Mouse (Mus musculus) embryonic facial prominence, embryonic 12.5 days (tissue): ENCODE data around the gene Hsdl1. TPM values are rescaled to one million over a fixed set of nuclear protein-coding genes. Genes with fewer than 3 reads are reported as not detected.
A peak's percentile ranks its signal among the peaks of the same experiment; 100 is the strongest.

Source experiments
- ATAC-seq: fragments of 200-750 bp; cut with Nextera tagmentation; 2 replicates; pipeline ENCODE4 v1.8.0; 2017; ENCODE audit not compliant: insufficient number of reproducible peaks, insufficient read depth, low FRiP score, low TSS enrichment
- H3K27ac ChIP-seq: fragments of 300-500 bp; sonication (generic); 2 replicates; pipeline ENCODE4 v1.5.1; 2016; ENCODE audit warnings: mild to moderate bottlenecking
- H3K27me3 ChIP-seq: fragments of 300-500 bp; sonication (generic); 2 replicates; pipeline ENCODE4 v1.6.1; 2016; ENCODE audit warnings: mild to moderate bottlenecking, moderate library complexity
- H3K36me3 ChIP-seq: fragments of 300-500 bp; sonication (generic); 2 replicates; pipeline ENCODE4 v1.6.1; 2016; ENCODE audit warnings: mild to moderate bottlenecking
- H3K4me1 ChIP-seq: fragments of 300-500 bp; sonication (generic); 2 replicates; pipeline ENCODE4 v1.6.1; 2016
- H3K4me2 ChIP-seq: fragments of 300-500 bp; sonication (generic); replicated peaks from 2 replicates; pipeline ENCODE4 v1.6.1; 2016; ENCODE audit warnings: mild to moderate bottlenecking, moderate library complexity
- H3K4me3 ChIP-seq: fragments of 300-500 bp; sonication (generic); 2 replicates; pipeline ENCODE4 v1.5.1; 2016; ENCODE audit warnings: mild to moderate bottlenecking
- H3K9ac ChIP-seq: fragments of 300-500 bp; sonication (generic); 2 replicates; pipeline ENCODE4 v1.6.1; 2016; ENCODE audit warnings: mild to moderate bottlenecking, moderate library complexity
- H3K9me3 ChIP-seq: fragments of 300-500 bp; sonication (generic); 2 replicates; pipeline ENCODE4 v1.6.1; 2016; ENCODE audit warnings: mild to moderate bottlenecking, moderate library complexity
- WGBS: fragments of 180-500 bp; shearing (Covaris S2); methylation state at CpG from one replicate; pipeline ENCODE4 v1.1.7; 2016; 5-methylcytosine and 5-hydroxymethylcytosine counted together
- polyA plus RNA-seq: library from polyadenylated mRNA; unstranded; fragments of >200 nt; fragmentation: Nextera tagmentation; extraction: Ambion mirVana; gene quantifications from 2 replicates; pipeline ENCODE4 v1.2.1, GENCODE M21; 2016

Hsdl1 gene
- 37.2 and 39.5 TPM in 2 replicates for polyA plus RNA-seq

DNA sequence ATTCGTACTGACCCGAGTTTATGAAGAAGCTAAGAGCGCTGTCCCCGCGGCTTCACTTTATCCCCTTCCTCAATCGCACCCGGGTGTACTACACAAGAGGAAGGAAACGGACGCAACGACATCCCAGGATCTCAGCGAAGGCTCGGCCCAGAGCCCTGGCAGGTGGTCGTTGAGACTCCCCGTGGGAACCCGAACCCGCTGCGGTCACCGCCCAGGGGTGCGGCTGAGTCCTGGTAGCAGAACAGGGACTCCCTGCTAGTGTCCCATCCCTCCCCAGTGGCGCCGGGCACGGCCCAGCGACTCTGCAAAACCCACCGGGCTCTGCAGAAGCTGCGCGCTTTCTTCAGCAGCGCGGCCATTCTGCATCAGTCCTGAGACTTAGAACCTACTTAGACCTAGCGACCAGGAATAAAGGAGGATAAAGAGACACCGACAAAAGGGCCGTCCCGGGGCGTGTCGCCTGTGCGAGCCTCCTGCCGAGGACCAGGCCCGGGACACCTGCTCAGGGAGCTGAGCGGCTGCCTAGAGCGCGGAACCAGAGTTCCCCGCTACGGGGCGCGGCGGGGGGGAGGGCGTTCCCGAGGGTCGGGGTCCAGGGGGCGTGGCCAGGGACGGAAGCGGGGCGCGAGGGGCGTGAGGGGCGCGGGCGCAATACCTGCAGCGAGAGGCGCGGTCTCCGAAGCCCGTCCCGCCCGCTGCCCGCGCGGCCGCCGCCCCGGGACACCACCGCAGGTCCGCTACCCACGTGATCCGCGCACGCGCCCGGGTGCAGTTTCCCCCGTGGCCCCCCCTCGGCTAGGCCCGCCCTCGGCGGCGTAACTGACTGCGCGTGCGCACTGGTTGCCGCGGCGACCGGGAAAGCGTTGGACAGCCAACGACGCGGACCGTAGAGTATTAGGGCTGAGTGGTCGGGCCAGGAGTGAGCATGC lies at the start of gene Hsdl1, which contains the start of gene Dnaaf1:
Gene Hsdl1, minus strand, starts transcription at position 747 of the 929 bp plus-strand sequence.
Gene Dnaaf1, plus strand, starts transcription at position 799 of the 929 bp plus-strand sequence.
- H3K9ac ChIP-seq = peak within 1 kb of the TSS; percentile 77
- peaks cover 33% of the 10 kb centered on the region for H3K27me3 ChIP-seq
- peak; percentile 73 for ATAC-seq
- H3K27ac ChIP-seq = peak within 1 kb of the TSS; percentile 37
- H3K4me1 ChIP-seq = peaks cover 17% of the 10 kb centered on the region
- H3K4me3 ChIP-seq = peak within 1 kb of the TSS; percentile 80
- H3K9me3 ChIP-seq = no peaks in the 10 kb centered on the region
- under 1% methylated on average over 81 of the region's 97 CpGs for WGBS
- H3K4me2 ChIP-seq = peak within 1 kb of the TSS; percentile 98
- no peaks in the 10 kb centered on the region for H3K36me3 ChIP-seq

DNA sequence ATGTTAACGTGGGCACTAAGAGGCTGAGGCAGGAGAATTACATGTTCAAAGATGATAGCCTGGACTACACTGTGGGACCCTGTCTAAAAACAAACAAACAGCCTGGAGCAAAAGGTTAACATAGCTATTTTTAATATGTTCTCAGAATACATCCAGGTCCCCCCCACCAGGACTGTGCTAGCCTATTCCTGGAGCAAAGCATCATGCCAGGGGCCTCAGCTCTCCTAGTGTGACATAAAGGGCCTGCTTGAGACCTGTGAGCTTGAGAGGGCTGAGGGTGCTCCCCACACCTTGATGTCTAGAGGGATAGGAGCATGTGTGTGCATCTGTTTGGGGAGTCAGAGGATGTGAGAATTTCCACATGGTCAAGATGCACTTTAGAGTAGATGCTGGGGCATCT lies 48.8 kb upstream of the Hsdl1 start:
- WGBS = 95% methylated on average over 1 of the region's 1 CpGs
- Histone ChIP-seq H3K4me1 (peaks cover 11% of the 10 kb centered on the region), H3K36me3 (no peaks in the 10 kb centered on the region), H3K27ac (no peak overlapping the region), H3K4me3 (no peak overlapping the region), H3K4me2 (no peak overlapping the region), H3K9ac (no peak overlapping the region), H3K9me3 (no peaks in the 10 kb centered on the region), H3K27me3 (no peaks in the 10 kb centered on the region)
- ATAC-seq = no peak

DNA sequence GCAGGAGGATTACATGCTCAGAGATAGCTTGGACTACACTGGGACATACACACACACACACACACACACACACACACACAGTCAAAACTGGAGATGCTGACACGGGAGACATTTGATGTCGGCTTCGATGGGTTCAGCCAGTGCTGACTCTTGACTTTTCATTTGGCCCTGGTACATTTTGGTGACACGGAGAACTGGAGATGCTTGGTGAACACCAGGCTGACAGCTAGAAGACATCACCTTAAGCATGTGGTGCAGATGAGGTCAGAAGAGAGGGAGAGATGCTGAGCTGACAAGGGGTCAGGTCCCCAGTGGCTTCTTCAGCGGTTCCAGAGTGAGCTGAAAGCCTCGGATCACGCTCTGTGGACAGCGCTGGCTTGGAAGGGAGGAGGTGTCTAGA lies 48.1 kb upstream of the Hsdl1 start:
- Histone ChIP-seq H3K4me2 (no peak overlapping the region), H3K4me3 (no peak overlapping the region), H3K27ac (no peak overlapping the region), H3K9me3 (no peaks in the 10 kb centered on the region), H3K4me1 (peaks cover 6% of the 10 kb centered on the region), H3K27me3 (no peaks in the 10 kb centered on the region), H3K9ac (no peak overlapping the region), H3K36me3 (no peaks in the 10 kb centered on the region)
- ATAC-seq = no peak
- 78% methylated on average over 8 of the region's 8 CpGs for WGBS

DNA sequence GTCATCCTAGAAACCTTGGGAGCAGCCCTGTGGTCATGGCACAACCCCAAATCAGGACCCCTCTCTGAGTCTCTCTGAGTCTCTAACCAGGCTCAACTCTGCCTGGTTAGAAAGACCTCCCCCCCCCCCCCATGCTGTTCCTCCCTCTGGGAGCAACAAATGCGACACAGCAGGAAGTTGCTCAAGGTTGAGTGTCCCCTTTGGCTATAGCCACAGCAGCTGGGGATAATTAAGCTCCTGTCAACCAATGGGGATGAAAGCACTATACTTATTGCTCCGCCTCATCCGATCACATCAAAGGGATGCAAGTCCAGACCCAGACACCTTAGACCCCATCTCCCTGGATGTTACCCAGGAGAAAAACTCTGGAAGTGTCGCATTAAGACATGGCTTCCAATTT lies 47.6 kb upstream of the Hsdl1 start:
- H3K27ac ChIP-seq = no peak overlapping the region
- no peaks in the 10 kb centered on the region for H3K36me3 ChIP-seq
- 42% methylated on average over 4 of the region's 4 CpGs for WGBS
- H3K4me3 ChIP-seq = no peak overlapping the region
- no peaks in the 10 kb centered on the region for H3K9me3 ChIP-seq
- H3K9ac ChIP-seq = no peak overlapping the region
- no peak overlapping the region for H3K4me2 ChIP-seq
- H3K27me3 ChIP-seq = no peaks in the 10 kb centered on the region
- peaks cover 1% of the 10 kb centered on the region; the same call in 1 of the 2 replicates for H3K4me1 ChIP-seq
- ATAC-seq = no peak

DNA sequence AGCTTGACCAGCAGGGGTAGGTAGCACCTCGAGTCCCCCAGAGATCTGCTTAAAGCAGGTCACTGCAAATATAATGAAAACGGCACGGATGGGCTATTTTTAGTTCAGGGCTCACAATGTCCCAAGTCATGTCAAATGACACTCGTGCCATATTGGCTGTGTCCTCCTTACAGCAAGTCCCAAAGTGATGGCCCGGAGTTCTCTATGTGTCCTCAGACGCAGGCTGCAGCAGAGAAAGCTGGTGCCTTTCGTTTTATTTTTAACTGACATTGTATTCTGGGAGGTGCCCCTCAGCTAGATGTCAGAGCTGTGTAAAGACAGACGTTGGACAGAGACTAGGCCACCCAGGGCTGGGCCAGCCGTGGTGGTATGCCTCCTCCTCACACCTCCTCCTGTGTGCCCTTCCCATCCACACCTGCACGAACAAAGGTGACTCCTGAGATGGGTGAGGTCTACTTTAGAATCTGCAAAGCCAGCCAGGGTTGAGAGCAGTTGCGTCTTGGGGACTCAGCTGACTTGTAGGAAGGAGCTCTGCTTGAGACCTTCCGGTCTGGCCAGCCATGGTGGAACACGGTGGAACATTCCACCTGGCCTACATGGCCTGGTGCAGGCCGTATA lies 46.0 kb upstream of the Hsdl1 start:
- 0 out of 2 replicates have a peak, but pooled peaks cover under 1% of the 10 kb centered on the region for H3K27me3 ChIP-seq
- no peak for ATAC-seq
- H3K27ac ChIP-seq = no peak overlapping the region
- no peak overlapping the region for H3K4me3 ChIP-seq
- WGBS = 84% methylated on average over 14 of the region's 14 CpGs
- H3K4me2 ChIP-seq = no peak overlapping the region
- H3K4me1 ChIP-seq = no peaks in the 10 kb centered on the region
- H3K9ac ChIP-seq = no peak overlapping the region
- no peaks in the 10 kb centered on the region for H3K9me3 ChIP-seq
- no peaks in the 10 kb centered on the region for H3K36me3 ChIP-seq

DNA sequence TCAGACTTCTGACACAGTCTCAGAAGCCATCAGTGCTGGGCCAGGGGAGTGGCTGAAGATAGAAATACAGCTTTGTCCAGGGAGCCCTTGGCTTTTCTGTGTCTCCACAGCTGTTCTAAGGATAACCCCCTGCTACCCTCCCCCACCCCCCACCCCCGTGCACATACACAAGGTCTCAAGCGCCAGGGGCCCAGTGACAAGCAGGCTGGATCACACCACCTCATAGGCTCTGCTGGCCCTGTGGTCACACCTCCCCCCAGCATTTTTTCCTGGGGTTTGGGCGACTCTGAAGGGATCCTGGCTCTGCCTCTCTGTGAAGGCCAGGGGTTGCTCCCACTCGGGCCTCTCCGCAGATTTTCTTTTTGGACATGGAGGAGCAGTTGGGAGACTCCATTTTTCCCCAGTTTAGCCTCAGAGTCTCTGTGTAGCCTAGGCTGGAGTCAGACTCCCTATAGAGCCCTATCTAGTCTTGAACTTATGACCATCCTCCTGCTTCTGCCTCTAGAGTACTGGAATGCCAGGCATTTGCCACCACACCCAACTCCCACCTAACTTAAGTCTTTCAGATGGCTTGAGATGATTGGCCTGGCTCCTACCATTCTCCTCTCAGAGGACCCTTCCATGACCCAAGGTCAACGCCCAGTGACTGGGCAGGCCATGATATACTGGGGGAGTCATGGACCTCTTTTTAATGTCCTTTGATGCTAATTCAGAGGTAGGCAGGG lies 45.3 kb upstream of the Hsdl1 start:
- Histone ChIP-seq H3K27me3 (0 out of 2 replicates have a peak, but pooled peaks cover 6% of the 10 kb centered on the region), H3K36me3 (no peaks in the 10 kb centered on the region), H3K9ac (no peak overlapping the region), H3K9me3 (no peaks in the 10 kb centered on the region), H3K4me1 (no peaks in the 10 kb centered on the region), H3K4me2 (no peak overlapping the region), H3K27ac (no peak overlapping the region), H3K4me3 (no peak overlapping the region)
- 63% methylated on average over 6 of the region's 6 CpGs for WGBS
- no peak for ATAC-seq

DNA sequence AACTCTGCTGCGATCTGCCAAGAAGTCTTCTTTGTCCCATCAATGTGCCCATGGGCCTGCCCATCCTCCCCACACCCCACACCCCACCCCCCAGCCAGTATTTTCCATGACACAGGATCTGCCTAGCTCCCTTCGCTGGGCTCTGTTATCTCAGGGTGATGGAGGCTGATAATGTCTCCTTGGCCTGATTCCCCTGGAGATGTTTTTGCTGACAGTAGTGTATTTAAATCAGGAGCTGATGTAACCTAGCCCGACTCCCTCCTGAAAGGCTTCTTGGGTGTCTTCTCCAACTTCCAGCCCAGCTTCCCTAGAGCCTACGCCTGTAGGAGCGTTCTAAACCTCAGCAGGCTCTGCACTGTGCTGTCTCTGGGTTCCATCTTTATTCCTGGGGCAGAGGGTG lies 43.9 kb upstream of the Hsdl1 start:
- 67% methylated on average over 5 of the region's 5 CpGs for WGBS
- 0 out of 2 replicates have a peak, but pooled peaks cover 17% of the 10 kb centered on the region for H3K27me3 ChIP-seq
- H3K4me3 ChIP-seq = no peak overlapping the region
- no peak for ATAC-seq
- H3K4me1 ChIP-seq = no peaks in the 10 kb centered on the region
- no peaks in the 10 kb centered on the region for H3K9me3 ChIP-seq
- no peak overlapping the region for H3K27ac ChIP-seq
- no peak overlapping the region for H3K9ac ChIP-seq
- no peaks in the 10 kb centered on the region for H3K36me3 ChIP-seq
- no peak overlapping the region for H3K4me2 ChIP-seq

DNA sequence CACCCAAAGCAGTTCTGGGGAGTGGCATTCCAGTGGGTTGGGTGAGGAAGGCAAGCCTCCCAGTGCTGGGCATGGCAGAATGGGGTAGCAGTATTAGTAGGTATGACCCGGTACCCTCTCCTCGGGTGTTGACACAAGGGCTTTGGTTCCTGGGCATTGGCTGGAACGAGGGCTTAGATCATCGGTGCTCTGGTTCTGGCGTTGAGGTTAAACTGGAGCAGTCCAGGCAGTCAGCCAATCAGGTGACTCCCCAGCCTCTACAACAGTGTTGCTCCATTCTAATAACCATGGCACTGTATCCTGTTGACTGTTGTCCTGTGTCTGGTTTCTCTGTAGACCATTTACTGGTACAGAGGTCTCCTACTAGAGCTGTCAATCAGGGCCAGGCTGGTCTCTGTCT lies 42.6 kb upstream of the Hsdl1 start:
- no peaks in the 10 kb centered on the region for H3K4me1 ChIP-seq
- no peak overlapping the region for H3K9ac ChIP-seq
- no peak overlapping the region for H3K4me2 ChIP-seq
- no peaks in the 10 kb centered on the region for H3K9me3 ChIP-seq
- no peak for ATAC-seq
- H3K36me3 ChIP-seq = no peaks in the 10 kb centered on the region
- 0 out of 2 replicates have a peak, but pooled peaks cover 19% of the 10 kb centered on the region for H3K27me3 ChIP-seq
- H3K4me3 ChIP-seq = no peak overlapping the region
- 94% methylated on average over 5 of the region's 5 CpGs for WGBS
- no peak overlapping the region for H3K27ac ChIP-seq

DNA sequence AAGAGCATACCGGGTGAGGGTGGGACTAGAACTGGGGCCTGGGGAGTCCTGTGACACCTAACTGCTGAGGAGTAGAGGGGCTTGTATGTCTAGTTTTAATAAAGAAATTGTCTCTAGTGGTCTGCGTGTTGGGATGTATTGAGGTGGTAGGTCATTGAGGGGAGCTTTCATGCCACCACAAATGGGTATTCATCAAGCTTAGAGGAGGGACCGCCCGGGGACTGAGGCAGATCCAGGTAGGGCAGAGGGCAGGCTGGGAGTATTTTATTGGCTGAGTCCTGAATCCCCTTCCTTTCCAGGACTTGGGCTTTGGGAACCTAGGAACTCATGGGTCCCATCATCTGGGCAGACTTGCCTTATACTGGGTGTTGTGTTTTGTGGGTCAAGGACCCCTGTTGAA lies 41.8 kb upstream of the Hsdl1 start:
- Histone ChIP-seq H3K9ac (no peak overlapping the region), H3K4me1 (no peaks in the 10 kb centered on the region), H3K4me3 (no peak overlapping the region), H3K27ac (no peak overlapping the region), H3K4me2 (no peak overlapping the region), H3K9me3 (no peaks in the 10 kb centered on the region), H3K36me3 (no peaks in the 10 kb centered on the region), H3K27me3 (0 out of 2 replicates have a peak, but pooled peaks cover 19% of the 10 kb centered on the region)
- no peak for ATAC-seq
- 90% methylated on average over 4 of the region's 4 CpGs for WGBS

DNA sequence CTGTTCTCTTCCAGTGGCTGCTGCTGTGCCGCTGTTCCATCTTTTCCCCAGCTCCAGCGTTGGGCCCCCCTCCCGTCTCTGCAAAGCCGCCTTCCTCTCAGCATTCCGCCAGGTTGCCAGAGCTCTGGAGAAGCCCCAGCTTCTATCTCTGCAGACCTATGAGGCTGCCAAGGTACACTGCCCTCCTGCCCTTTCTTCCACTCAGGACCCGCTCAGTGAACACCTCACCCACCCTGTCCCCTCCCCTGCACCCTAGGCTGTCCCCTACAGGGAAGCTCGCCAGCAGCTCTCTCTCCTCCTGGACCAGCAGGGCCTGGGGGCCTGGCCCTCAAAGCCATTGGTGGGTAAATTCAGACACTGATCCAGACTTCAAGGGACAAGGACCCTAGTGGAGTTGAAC lies 41.4 kb upstream of the Hsdl1 start:
- Histone ChIP-seq H3K4me3 (no peak overlapping the region), H3K36me3 (no peaks in the 10 kb centered on the region), H3K27ac (no peak overlapping the region), H3K4me1 (no peaks in the 10 kb centered on the region), H3K4me2 (no peak overlapping the region), H3K9me3 (no peaks in the 10 kb centered on the region), H3K9ac (no peak overlapping the region), H3K27me3 (0 out of 2 replicates have a peak, but pooled peaks cover 19% of the 10 kb centered on the region)
- ATAC-seq = no peak
- 75% methylated on average over 7 of the region's 7 CpGs for WGBS

DNA sequence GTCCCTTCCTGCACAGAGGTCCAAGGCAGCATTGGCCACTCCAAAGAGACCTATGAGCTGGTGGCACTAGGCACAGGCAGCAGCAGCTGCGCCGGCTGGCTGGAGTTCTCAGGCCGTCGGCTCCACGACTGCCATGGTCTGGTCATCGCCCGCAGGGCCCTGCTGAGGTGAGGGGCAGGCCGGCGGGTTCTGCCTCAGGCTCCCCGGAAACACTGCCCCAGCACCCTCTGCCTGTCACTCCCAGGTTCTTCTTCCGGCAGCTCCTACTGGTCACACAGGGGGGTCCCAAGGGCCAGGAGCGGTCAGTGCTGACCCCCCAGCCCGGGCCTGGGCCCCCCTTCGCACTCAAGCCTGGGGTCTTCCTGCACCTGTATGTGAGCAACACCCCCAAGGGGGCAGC lies 40.1 kb upstream of the Hsdl1 start:
- WGBS = 61% methylated on average over 14 of the region's 14 CpGs
- no peak overlapping the region for H3K9ac ChIP-seq
- 0 out of 2 replicates have a peak, but pooled peaks have one; percentile 35 for ATAC-seq

More for the DNA sequence above, 40.1 kb upstream of the Hsdl1 start:
- H3K27ac ChIP-seq = no peak overlapping the region
- no peaks in the 10 kb centered on the region for H3K9me3 ChIP-seq
- no peaks in the 10 kb centered on the region for H3K4me1 ChIP-seq
- no peak overlapping the region for H3K4me3 ChIP-seq
- H3K4me2 ChIP-seq = no peak overlapping the region
- H3K36me3 ChIP-seq = no peaks in the 10 kb centered on the region
- H3K27me3 ChIP-seq = 0 out of 2 replicates have a peak, but pooled peaks cover 19% of the 10 kb centered on the region
